Mouse (Mus musculus): ENCODE results near the gene Mrpl24. TPM values are rescaled to one million over a fixed set of nuclear protein-coding genes. Genes with fewer than 3 reads are reported as not detected.
A peak's percentile ranks its signal among the peaks of the same experiment; 100 is the strongest.

The Mrpl24 gene
- total and polyA plus RNA-seq, 3 experiments: 123 to 176 (median 166) TPM

- peaks cover 3 to 9% of the 10 kb centered on the region in 2 experiments; a peak in 3 of 4 replicates for H3K4me1 ChIP-seq (ENCODE audit: control insufficient read depth in 1 of 2, insufficient read depth in 2 of 2)
- DNase-seq (ENCODE audit: extremely low read depth): no peak
- no peak overlapping the region for H3K9ac ChIP-seq (ENCODE audit: insufficient read depth, low read depth)
- in situ Hi-C loops (cut with MboI; ENCODE audit: low pct_ligation_motif_present, low pct_unique_long_range_greater_than_20kb, low sequenced_read_pairs) (no loop called here), dilution Hi-C loops (cut with MboI; ENCODE audit: extremely low pct_ligation_motif_present, extremely low pct_unique_long_range_greater_than_20kb, low sequenced_read_pairs) (no loop called here)
- no peaks in the 10 kb centered on the region for H3K27me3 ChIP-seq (replicated peaks)
- peaks cover 29 to 80% of the 10 kb centered on the region in 2 experiments for H3K36me3 ChIP-seq (replicated peaks in 1 of 2; ENCODE audit: control insufficient read depth in 1 of 2, insufficient read depth in 1 of 2, low read length in 1 of 2)
- no peak overlapping the region for H3K4me3 ChIP-seq (replicated peaks in 1 of 3; ENCODE audit: low read depth in 2 of 3, low read length in 2 of 3, poor library complexity in 1 of 3)
- H3K79me2 ChIP-seq (replicated peaks; ENCODE audit: control insufficient read depth, extremely low read depth, insufficient read depth, poor library complexity, severe bottlenecking): peaks cover 38% of the 10 kb centered on the region
- no peak overlapping the region for H3K4me2 ChIP-seq (ENCODE audit: insufficient read depth, low read depth, poor library complexity, severe bottlenecking)
- no peaks in the 10 kb centered on the region for H3K9me3 ChIP-seq (replicated peaks; ENCODE audit: low read length)
- TF ChIP-seq CHD1 (IDR thresholded peaks at IDR 0.05; ENCODE audit: low read depth, low read length) (no peak), MAX (IDR thresholded peaks at IDR 0.05; ENCODE audit: low read length) (no peak), CHD2 (IDR thresholded peaks at IDR 0.05; ENCODE audit: low read length) (no peak)
- no peak overlapping the region for H3K27ac ChIP-seq (ENCODE audit: insufficient read depth, low read depth)
Observed at GRCm38 (mm10) chr3:87877730-87878129, 41.6 kb upstream of the Mrpl24 start.

- no peak for TF ChIP-seq NELFE (IDR thresholded peaks at IDR 0.05; ENCODE audit: low read depth, low read length)
- TF ChIP-seq SIN3A (IDR thresholded peaks at IDR 0.05; ENCODE audit: low read length): peak; percentile 56; the same call in 1 of the 2 replicates
- Histone ChIP-seq H3K27me3 (replicated peaks) (no peaks in the 10 kb centered on the region), H3K9ac (ENCODE audit: insufficient read depth, low read depth) (peak overlapping the region; percentile 99), H3K79me2 (replicated peaks; ENCODE audit: control insufficient read depth, extremely low read depth, insufficient read depth, poor library complexity, severe bottlenecking) (peaks cover 41% of the 10 kb centered on the region), H3K27ac (ENCODE audit: insufficient read depth, low read depth) (no peak overlapping the region), H3K4me2 (ENCODE audit: insufficient read depth, low read depth, poor library complexity, severe bottlenecking) (peak overlapping the region; percentile 94), H3K9me3 (replicated peaks; ENCODE audit: low read length) (peaks cover 5% of the 10 kb centered on the region), H3K36me3 (replicated peaks in 1 of 2; ENCODE audit: control insufficient read depth in 1 of 2, insufficient read depth in 1 of 2, low read length in 1 of 2) (peaks cover 14 to 28% of the 10 kb centered on the region in 2 experiments), H3K4me1 (ENCODE audit: control insufficient read depth in 1 of 2, insufficient read depth in 2 of 2) (peaks cover 10 to 26% of the 10 kb centered on the region in 2 experiments), H3K4me3 (replicated peaks in 1 of 3; ENCODE audit: low read depth in 2 of 3, low read length in 2 of 3, poor library complexity in 1 of 3) (peak overlapping the region; percentile 80 to 95 (median 86))
- in situ Hi-C loops (cut with MboI; ENCODE audit: low pct_ligation_motif_present, low pct_unique_long_range_greater_than_20kb, low sequenced_read_pairs) (no loop called here), dilution Hi-C loops (cut with MboI; ENCODE audit: extremely low pct_ligation_motif_present, extremely low pct_unique_long_range_greater_than_20kb, low sequenced_read_pairs) (no loop called here)
- no peak for DNase-seq (ENCODE audit: extremely low read depth)
Observed at GRCm38 (mm10) chr3:87884291-87884690, 35.0 kb upstream of the Mrpl24 start.

DNA sequence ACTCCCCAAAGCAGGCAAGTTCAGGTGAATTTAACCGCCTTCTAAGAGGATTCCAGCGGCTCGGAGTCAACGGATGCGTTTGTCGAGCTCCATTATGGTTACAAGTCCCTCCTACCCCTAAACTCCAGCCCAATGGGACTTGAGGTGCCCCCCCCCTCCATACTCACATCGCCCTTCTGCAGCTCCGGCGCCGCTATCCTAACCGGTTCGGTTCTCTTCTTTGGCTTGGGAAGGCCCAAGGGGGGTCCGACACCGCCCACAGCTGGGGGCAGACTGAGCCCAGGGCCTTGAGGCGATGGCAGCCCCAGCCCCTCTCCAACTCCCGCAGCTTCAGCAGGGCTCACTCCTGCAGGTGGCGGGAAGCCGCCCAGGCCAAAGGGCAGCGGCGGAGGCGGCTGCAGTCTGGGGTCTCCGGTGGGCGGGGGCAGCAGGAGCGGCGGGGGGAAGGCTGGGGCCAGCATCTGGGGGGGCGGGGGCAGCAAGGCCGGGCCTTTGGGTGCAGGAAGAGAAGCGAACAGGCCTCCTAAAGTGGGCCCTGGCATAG, 34.5 kb upstream of the Mrpl24 start:
- TF ChIP-seq MYC (IDR thresholded peaks at IDR 0.05; ENCODE audit: low read depth, low read length) (no peak), CTCF (conservative IDR thresholded peaks at IDR 0.05 in 1 of 2, IDR thresholded peaks at IDR 0.05 in 1 of 2; ENCODE audit: low read depth in 2 of 2, low read length in 2 of 2) (no peak), CHD1 (IDR thresholded peaks at IDR 0.05; ENCODE audit: low read depth, low read length) (no peak), TBP (conservative IDR thresholded peaks at IDR 0.05; ENCODE audit: low read depth, low read length) (no peak), MAFK (IDR thresholded peaks at IDR 0.05; ENCODE audit: insufficient replicate concordance, low read length) (no peak), JUND (conservative IDR thresholded peaks at IDR 0.05; ENCODE audit: low read depth, low read length) (no peak), BHLHE40 (IDR thresholded peaks at IDR 0.05; ENCODE audit: low read depth, low read length) (no peak), USF2 (conservative IDR thresholded peaks at IDR 0.05; ENCODE audit: low read depth, low read length) (no peak), MXI1 (IDR thresholded peaks at IDR 0.05; ENCODE audit: low read depth, low read length) (no peak; the same call in none of the 2 replicates), UBTF (IDR thresholded peaks at IDR 0.05; ENCODE audit: low read depth, low read length) (no peak), NELFE (IDR thresholded peaks at IDR 0.05; ENCODE audit: low read depth, low read length) (no peak), ETS1 (conservative IDR thresholded peaks at IDR 0.05; ENCODE audit: low read depth, low read length) (no peak), POLR2AphosphoS2 (IDR thresholded peaks at IDR 0.05; ENCODE audit: low read depth, low read length) (no peak), PAX5 (IDR thresholded peaks at IDR 0.05; ENCODE audit: low read length) (no peak), JUN (IDR thresholded peaks at IDR 0.05; ENCODE audit: insufficient read depth, low read depth, low read length) (no peak), ZNF384 (IDR thresholded peaks at IDR 0.05; ENCODE audit: low read depth, low read length) (no peak), RCOR1 (conservative IDR thresholded peaks at IDR 0.05; ENCODE audit: low read depth, low read length) (no peak)

More for the DNA sequence above, 34.5 kb upstream of the Mrpl24 start:
- Histone ChIP-seq H3K4me3 (replicated peaks in 1 of 3; ENCODE audit: low read depth in 2 of 3, low read length in 2 of 3, poor library complexity in 1 of 3) (peak overlapping the region; percentile 86 to 95 (median 95)), H3K27ac (ENCODE audit: insufficient read depth, low read depth) (peak overlapping the region; percentile 72), H3K9me3 (replicated peaks; ENCODE audit: low read length) (peaks cover 5% of the 10 kb centered on the region), H3K79me2 (replicated peaks; ENCODE audit: control insufficient read depth, extremely low read depth, insufficient read depth, poor library complexity, severe bottlenecking) (peaks cover 41% of the 10 kb centered on the region), H3K27me3 (replicated peaks) (no peaks in the 10 kb centered on the region), H3K36me3 (replicated peaks in 1 of 2; ENCODE audit: control insufficient read depth in 1 of 2, insufficient read depth in 1 of 2, low read length in 1 of 2) (peaks cover 13 to 26% of the 10 kb centered on the region in 2 experiments), H3K9ac (ENCODE audit: insufficient read depth, low read depth) (peak overlapping the region; percentile 99), H3K4me2 (ENCODE audit: insufficient read depth, low read depth, poor library complexity, severe bottlenecking) (peak overlapping the region; percentile 94), H3K4me1 (ENCODE audit: control insufficient read depth in 1 of 2, insufficient read depth in 2 of 2) (peaks cover 10 to 26% of the 10 kb centered on the region in 2 experiments)
- in situ Hi-C loops (cut with MboI; ENCODE audit: low pct_ligation_motif_present, low pct_unique_long_range_greater_than_20kb, low sequenced_read_pairs): no loop called here
- DNase-seq (ENCODE audit: extremely low read depth): peak; percentile 38
- dilution Hi-C loops (cut with MboI; ENCODE audit: extremely low pct_ligation_motif_present, extremely low pct_unique_long_range_greater_than_20kb, low sequenced_read_pairs): no loop called here
